Mouse (Mus musculus) olfactory bulb, adult 2 months (tissue): ENCODE measurements at regions not wholly inside any gene's neighbourhood (a gene's known extent, or its start where the extent isn't known, plus 50 kb on each side); places are given as distances from the start of the nearest gene placed in this dataset.

Source experiments
- CTCF ChIP-seq: fragments of 200-500 bp; IDR thresholded peaks from 2 replicates; pipeline ENCODE4 v1.5.1; 2012; ENCODE audit warnings: low read depth, mild to moderate bottlenecking, low read length, moderate library complexity; ENCODE audit not compliant: insufficient read depth
- POLR2A ChIP-seq: fragments of 200-500 bp; IDR thresholded peaks from 2 replicates; pipeline ENCODE4 v1.6.1; 2012; ENCODE audit warnings: mild to moderate bottlenecking, low read depth, low read length, moderate library complexity; ENCODE audit not compliant: insufficient read depth

DNA sequence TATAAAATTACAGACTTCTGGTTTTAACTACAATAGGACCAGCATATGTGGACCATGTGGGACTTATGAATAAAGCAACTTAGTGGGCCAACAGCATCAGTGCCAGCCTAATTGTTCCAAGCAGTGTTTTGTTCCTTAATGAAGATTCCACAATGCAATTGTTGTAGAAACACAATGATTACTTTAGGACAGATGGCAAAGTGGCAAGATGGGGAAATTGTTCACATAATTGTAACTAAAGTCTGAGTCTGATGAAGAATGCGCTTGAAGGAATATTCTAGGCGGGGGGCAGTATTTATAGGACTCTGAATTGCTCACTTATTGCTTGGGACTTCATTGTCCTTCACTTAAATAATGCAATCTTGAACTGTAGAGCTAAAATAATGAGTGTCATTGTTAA, 253.4 kb upstream of the Kcnj3 start:
- TF ChIP-seq CTCF: no peak
- TF ChIP-seq POLR2A: no peak
